Mouse (Mus musculus): Measurements from ENCODE around the gene Lmx1a. TPM values are rescaled to one million over a fixed set of nuclear protein-coding genes. Genes with fewer than 3 reads are reported as not detected.

The Lmx1a gene
- polyA plus RNA-seq, 1 experiment, result 0.18 TPM

DNA sequence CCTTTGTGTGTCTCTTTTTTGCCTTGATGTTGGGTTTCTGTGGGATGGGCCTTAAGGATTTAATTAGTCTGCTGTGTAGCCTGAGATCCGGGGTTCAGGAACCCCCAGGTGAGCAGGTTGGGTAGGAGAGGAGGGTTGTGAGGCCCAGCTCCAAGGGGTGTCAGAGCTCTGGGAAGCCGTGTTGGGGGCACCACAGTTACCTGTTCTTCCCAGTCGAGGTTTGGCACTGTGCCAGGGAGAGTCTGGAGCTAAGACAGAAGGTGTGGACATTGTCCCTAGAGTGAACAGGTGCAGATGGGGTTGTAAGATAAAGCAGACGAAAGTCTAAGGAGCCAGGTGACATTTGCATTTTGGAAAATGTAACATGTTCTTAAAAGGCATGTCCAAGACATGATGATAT is 112.9 kb downstream of the Lmx1a start:
- Histone ChIP-seq H3K27ac (ENCODE audit: insufficient read depth, low read length) (no peak overlapping the region), H3K4me3 (ENCODE audit: low read depth, low read length) (no peak overlapping the region), H3K4me1 (ENCODE audit: control insufficient read depth, insufficient read depth, low read length) (no peaks in the 10 kb centered on the region), H3K27me3 (ENCODE audit: control insufficient read depth, insufficient read depth, low read length, poor library complexity, severe bottlenecking) (peaks cover 3% of the 10 kb centered on the region), H3K9me3 (replicated peaks; ENCODE audit: control insufficient read depth, insufficient read depth, low read length, poor library complexity, severe bottlenecking) (no peaks in the 10 kb centered on the region), H3K9ac (ENCODE audit: low read depth, poor library complexity, severe bottlenecking) (no peak overlapping the region), H3K36me3 (ENCODE audit: control insufficient read depth, insufficient read depth, low read length, poor library complexity, severe bottlenecking) (no peaks in the 10 kb centered on the region)
- TF ChIP-seq CTCF (IDR thresholded peaks at IDR 0.05; ENCODE audit: low read depth, low read length) (no peak), EP300 (IDR thresholded peaks at IDR 0.05; ENCODE audit: insufficient read depth, low read depth, low read length) (no peak), POLR2A (IDR thresholded peaks at IDR 0.05; ENCODE audit: insufficient read depth, low read length) (no peak)

DNA sequence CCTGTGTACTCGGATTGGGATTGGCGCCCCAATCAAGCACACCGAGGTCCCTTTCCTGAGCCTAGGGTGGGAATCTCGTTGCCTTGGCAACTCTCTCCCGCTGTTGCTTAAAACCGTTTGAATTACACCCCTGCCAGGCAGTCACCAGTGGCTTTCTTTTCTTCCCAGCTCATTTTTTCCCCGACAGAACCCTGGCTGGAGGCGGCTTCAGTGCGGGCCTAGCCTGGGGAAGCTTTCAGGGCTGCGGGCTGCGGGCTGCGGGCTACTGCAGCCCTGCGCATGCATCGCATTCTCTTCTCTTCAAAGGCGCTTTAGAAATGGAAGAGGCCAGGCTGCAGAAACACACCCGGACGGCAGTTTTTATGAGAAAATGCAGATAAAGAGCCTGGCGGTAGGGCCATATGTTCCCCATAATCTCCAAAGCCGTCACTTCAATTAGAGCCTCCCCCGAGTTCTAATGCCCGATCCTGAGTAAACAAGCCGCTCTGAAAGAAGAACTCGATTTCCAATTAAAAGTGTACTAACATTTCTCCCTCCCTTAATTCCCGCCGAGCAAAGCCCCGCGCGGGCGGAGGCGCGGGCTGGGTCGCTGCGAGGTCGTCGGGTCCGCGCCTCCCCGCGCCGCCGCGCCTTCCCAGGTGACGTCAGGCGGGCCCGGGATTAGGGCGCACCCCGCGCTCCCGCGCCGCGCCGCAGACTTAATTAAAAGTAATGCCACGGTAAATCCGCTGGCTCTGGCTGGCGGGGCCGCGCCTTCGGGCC is 113.7 kb downstream of the Lmx1a start:
- no peaks in the 10 kb centered on the region for H3K9me3 ChIP-seq (replicated peaks; ENCODE audit: control insufficient read depth, insufficient read depth, low read length, poor library complexity, severe bottlenecking)
- H3K27me3 ChIP-seq (ENCODE audit: control insufficient read depth, insufficient read depth, low read length, poor library complexity, severe bottlenecking), result peaks cover 3% of the 10 kb centered on the region
- no peak overlapping the region for H3K27ac ChIP-seq (ENCODE audit: insufficient read depth, low read length)
- H3K4me3 ChIP-seq (ENCODE audit: low read depth, low read length), result peak overlapping the region; percentile 17
- TF ChIP-seq CTCF (IDR thresholded peaks at IDR 0.05; ENCODE audit: low read depth, low read length), result no peak
- no peak for TF ChIP-seq POLR2A (IDR thresholded peaks at IDR 0.05; ENCODE audit: insufficient read depth, low read length)
- peak overlapping the region; percentile 8 for H3K9ac ChIP-seq (ENCODE audit: low read depth, poor library complexity, severe bottlenecking)
- H3K36me3 ChIP-seq (ENCODE audit: control insufficient read depth, insufficient read depth, low read length, poor library complexity, severe bottlenecking), result no peaks in the 10 kb centered on the region
- no peaks in the 10 kb centered on the region for H3K4me1 ChIP-seq (ENCODE audit: control insufficient read depth, insufficient read depth, low read length)

- TF ChIP-seq EP300 (IDR thresholded peaks at IDR 0.05; ENCODE audit: insufficient read depth, low read depth, low read length), result no peak
- TF ChIP-seq POLR2A (IDR thresholded peaks at IDR 0.05; ENCODE audit: insufficient read depth, low read length), result no peak
- TF ChIP-seq CTCF (IDR thresholded peaks at IDR 0.05; ENCODE audit: low read depth, low read length), result no peak
- Histone ChIP-seq H3K27me3 (ENCODE audit: control insufficient read depth, insufficient read depth, low read length, poor library complexity, severe bottlenecking) (peaks cover 3% of the 10 kb centered on the region), H3K36me3 (ENCODE audit: control insufficient read depth, insufficient read depth, low read length, poor library complexity, severe bottlenecking) (no peaks in the 10 kb centered on the region), H3K9me3 (replicated peaks; ENCODE audit: control insufficient read depth, insufficient read depth, low read length, poor library complexity, severe bottlenecking) (no peaks in the 10 kb centered on the region), H3K4me3 (ENCODE audit: low read depth, low read length) (peak overlapping the region; percentile 10; the same call in 1 of the 2 replicates), H3K27ac (ENCODE audit: insufficient read depth, low read length) (no peak overlapping the region), H3K4me1 (ENCODE audit: control insufficient read depth, insufficient read depth, low read length) (no peaks in the 10 kb centered on the region), H3K9ac (ENCODE audit: low read depth, poor library complexity, severe bottlenecking) (no peak overlapping the region; the same call in 1 of the 2 replicates)
These were observed 114.4 kb downstream of the Lmx1a start for GRCm38 (mm10) chr1:167803351-167803981.

- H3K4me1 ChIP-seq (ENCODE audit: control insufficient read depth, insufficient read depth, low read length), result no peaks in the 10 kb centered on the region
- H3K4me3 ChIP-seq (ENCODE audit: low read depth, low read length), result no peak overlapping the region
- H3K36me3 ChIP-seq (ENCODE audit: control insufficient read depth, insufficient read depth, low read length, poor library complexity, severe bottlenecking), result no peaks in the 10 kb centered on the region
- no peaks in the 10 kb centered on the region for H3K9me3 ChIP-seq (replicated peaks; ENCODE audit: control insufficient read depth, insufficient read depth, low read length, poor library complexity, severe bottlenecking)
- no peak overlapping the region for H3K27ac ChIP-seq (ENCODE audit: insufficient read depth, low read length)
- no peak overlapping the region for H3K9ac ChIP-seq (ENCODE audit: low read depth, poor library complexity, severe bottlenecking)
- TF ChIP-seq CTCF (IDR thresholded peaks at IDR 0.05; ENCODE audit: low read depth, low read length) (no peak), POLR2A (IDR thresholded peaks at IDR 0.05; ENCODE audit: insufficient read depth, low read length) (no peak), EP300 (IDR thresholded peaks at IDR 0.05; ENCODE audit: insufficient read depth, low read depth, low read length) (no peak)
- H3K27me3 ChIP-seq (ENCODE audit: control insufficient read depth, insufficient read depth, low read length, poor library complexity, severe bottlenecking), result peaks cover 3% of the 10 kb centered on the region
These were observed 115.8 kb downstream of the Lmx1a start for GRCm38 (mm10) chr1:167804836-167805235.

DNA sequence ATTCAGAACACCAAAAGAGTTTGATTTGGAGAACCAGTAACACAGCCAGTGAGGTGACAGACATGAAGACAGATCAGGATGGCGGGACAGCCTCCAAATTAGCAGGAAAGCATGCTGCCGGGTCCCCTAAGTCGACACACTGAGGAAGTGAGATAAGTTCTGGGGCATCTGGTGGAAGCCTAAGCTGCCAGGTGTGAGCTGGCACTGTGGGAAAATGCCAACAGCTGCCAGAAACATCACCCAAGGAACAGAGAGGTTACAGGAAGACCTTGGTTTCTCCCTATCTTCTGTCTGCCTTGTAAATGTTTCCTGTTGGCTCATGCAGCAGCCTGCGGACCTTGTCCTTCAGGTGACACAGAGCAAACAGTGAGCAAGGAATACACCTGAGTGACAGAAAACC is 122.1 kb downstream of the Lmx1a start:
- Histone ChIP-seq H3K4me1 (ENCODE audit: control insufficient read depth, insufficient read depth, low read length) (no peaks in the 10 kb centered on the region), H3K27me3 (ENCODE audit: control insufficient read depth, insufficient read depth, low read length, poor library complexity, severe bottlenecking) (no peaks in the 10 kb centered on the region), H3K4me3 (ENCODE audit: low read depth, low read length) (no peak overlapping the region), H3K27ac (ENCODE audit: insufficient read depth, low read length) (no peak overlapping the region), H3K9me3 (replicated peaks; ENCODE audit: control insufficient read depth, insufficient read depth, low read length, poor library complexity, severe bottlenecking) (no peaks in the 10 kb centered on the region), H3K9ac (ENCODE audit: low read depth, poor library complexity, severe bottlenecking) (no peak overlapping the region), H3K36me3 (ENCODE audit: control insufficient read depth, insufficient read depth, low read length, poor library complexity, severe bottlenecking) (no peaks in the 10 kb centered on the region)
- TF ChIP-seq EP300 (IDR thresholded peaks at IDR 0.05; ENCODE audit: insufficient read depth, low read depth, low read length) (no peak), POLR2A (IDR thresholded peaks at IDR 0.05; ENCODE audit: insufficient read depth, low read length) (no peak), CTCF (IDR thresholded peaks at IDR 0.05; ENCODE audit: low read depth, low read length) (no peak)

DNA sequence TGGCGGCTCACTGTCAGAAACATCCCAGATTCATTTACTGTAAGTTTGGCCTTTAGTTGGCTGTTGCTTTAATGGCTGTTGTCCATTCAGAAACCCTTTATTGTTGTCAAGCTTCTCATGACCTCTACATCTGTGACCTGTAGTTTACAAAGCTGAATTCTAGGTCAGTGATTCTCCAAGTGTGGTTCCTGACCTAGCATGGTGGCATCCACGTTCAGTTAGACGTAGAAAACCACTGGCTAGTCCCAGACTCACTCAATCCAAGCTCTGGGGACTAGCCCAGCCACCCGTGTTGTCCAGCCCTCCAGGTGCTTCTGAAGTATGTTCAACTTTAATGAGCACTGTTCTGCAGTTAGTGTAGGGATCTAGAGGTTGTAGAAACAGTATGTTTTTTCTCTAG is 126.1 kb downstream of the Lmx1a start:
- no peak overlapping the region for H3K27ac ChIP-seq (ENCODE audit: insufficient read depth, low read length)
- H3K36me3 ChIP-seq (ENCODE audit: control insufficient read depth, insufficient read depth, low read length, poor library complexity, severe bottlenecking), result no peaks in the 10 kb centered on the region
- H3K4me1 ChIP-seq (ENCODE audit: control insufficient read depth, insufficient read depth, low read length), result no peaks in the 10 kb centered on the region
- TF ChIP-seq POLR2A (IDR thresholded peaks at IDR 0.05; ENCODE audit: insufficient read depth, low read length), result no peak
- TF ChIP-seq EP300 (IDR thresholded peaks at IDR 0.05; ENCODE audit: insufficient read depth, low read depth, low read length), result no peak
- H3K4me3 ChIP-seq (ENCODE audit: low read depth, low read length), result no peak overlapping the region
- H3K9ac ChIP-seq (ENCODE audit: low read depth, poor library complexity, severe bottlenecking), result no peak overlapping the region
- no peaks in the 10 kb centered on the region for H3K27me3 ChIP-seq (ENCODE audit: control insufficient read depth, insufficient read depth, low read length, poor library complexity, severe bottlenecking)
- H3K9me3 ChIP-seq (replicated peaks; ENCODE audit: control insufficient read depth, insufficient read depth, low read length, poor library complexity, severe bottlenecking), result no peaks in the 10 kb centered on the region

Data from ES-Bruce4 (cell line).